ENCODE assay signal across 29 mouse cellular contexts in the genomic region with DNA sequence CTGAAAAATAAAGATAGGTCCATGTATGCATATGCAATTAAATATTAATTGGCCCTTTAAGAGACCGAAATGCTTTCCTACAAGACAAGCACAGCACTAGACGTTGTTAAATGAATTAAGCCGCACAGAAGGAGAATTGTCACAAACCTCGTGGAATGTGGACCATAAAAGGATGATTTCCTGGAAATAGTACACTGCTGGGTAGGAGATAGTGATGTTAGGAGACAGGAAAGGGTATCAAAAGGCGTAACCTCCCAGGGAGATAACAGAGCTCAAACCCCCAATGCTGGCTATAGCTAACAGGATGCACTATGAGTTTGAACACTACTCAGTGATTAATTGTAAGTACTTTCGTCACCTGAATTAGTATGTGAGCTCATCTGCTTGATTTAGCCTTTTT. TPM values are rescaled to one million over a fixed set of nuclear protein-coding genes. Genes with fewer than 3 reads are reported as not detected.
DNase-seq lines count a peak whose midpoint lies in the region; ATAC-seq and TF ChIP-seq lines count a peak whose summit lies in the region.
"Had no signal": no experiment of that assay in that cellular context is flagged by ENCODE, and none has a peak within 500 bp of the region (broad histone marks: within the 10 kb centered on the region; RNA-seq: fewer than 3 reads in every experiment).

No protein-coding gene starts in this region.

- H3K4me2 ChIP-seq in liver, postnatal 0 days (ENCODE audit: low read depth, low read length): no peak overlapping the region
- peak overlapping the region; percentile 35 for H3K4me2 ChIP-seq in liver, embryonic 12.5 days
- H3K4me2 ChIP-seq in liver, embryonic 14.5 days (ENCODE audit: low read depth): peak overlapping the region; percentile 8; the same call in 1 of the 2 replicates
- H3K4me2 ChIP-seq: embryonic facial prominence, embryonic 13.5 days; embryonic facial prominence, embryonic 15.5 days; forebrain, embryonic 12.5 days had no signal

- H3K27me3 ChIP-seq in liver, postnatal 0 days (ENCODE audit: insufficient read depth, low read length): no peaks in the 10 kb centered on the region
- no peaks in the 10 kb centered on the region for H3K27me3 ChIP-seq in liver, embryonic 12.5 days (replicated peaks)
- no peaks in the 10 kb centered on the region for H3K27me3 ChIP-seq in liver, embryonic 14.5 days (ENCODE audit: control insufficient read depth, insufficient read depth, low read length)
- H3K27me3 ChIP-seq: CH12.LX; embryonic facial prominence, embryonic 13.5 days; embryonic facial prominence, embryonic 15.5 days; forebrain, embryonic 12.5 days; Patski had no signal

- H3K27ac ChIP-seq in liver, postnatal 0 days (ENCODE audit: low read depth): no peak overlapping the region
- no peak overlapping the region for H3K27ac ChIP-seq in liver, embryonic 12.5 days
- no peak overlapping the region for H3K27ac ChIP-seq in liver, embryonic 14.5 days
- H3K27ac ChIP-seq: embryonic facial prominence, embryonic 13.5 days; embryonic facial prominence, embryonic 15.5 days; forebrain, embryonic 10.5 days; forebrain, embryonic 12.5 days had no signal

- no peaks in the 10 kb centered on the region for H3K9me3 ChIP-seq in liver, postnatal 0 days (ENCODE audit: low read length)
- no peaks in the 10 kb centered on the region for H3K9me3 ChIP-seq in liver, embryonic 12.5 days (replicated peaks)
- H3K9me3 ChIP-seq in liver, embryonic 14.5 days (ENCODE audit: control insufficient read depth, low read length): no peaks in the 10 kb centered on the region
- H3K9me3 ChIP-seq: embryonic facial prominence, embryonic 13.5 days; embryonic facial prominence, embryonic 15.5 days; forebrain, embryonic 10.5 days; forebrain, embryonic 12.5 days; G1E had no signal

- H3K36me3 ChIP-seq in liver, postnatal 0 days (replicated peaks; ENCODE audit: insufficient read depth, low read length): no peaks in the 10 kb centered on the region
- H3K36me3 ChIP-seq in liver, embryonic 12.5 days: peaks cover 7% of the 10 kb centered on the region
- H3K36me3 ChIP-seq in liver, embryonic 14.5 days (replicated peaks; ENCODE audit: control insufficient read depth, insufficient read depth, low read depth): no peaks in the 10 kb centered on the region
- H3K36me3 ChIP-seq: embryonic facial prominence, embryonic 13.5 days; embryonic facial prominence, embryonic 15.5 days; forebrain, embryonic 10.5 days; forebrain, embryonic 12.5 days had no signal

- peak; percentile 4 for DNase-seq in liver
- DNase-seq in liver, postnatal 0 days: no peak
- DNase-seq in liver, embryonic 14.5 days (ENCODE audit: low read depth in 3 of 3, low spot score in 3 of 3): peak; percentile 26 to 46 (median 35)
- DNase-seq in gastrocnemius, postnatal 14 days: no peak
- DNase-seq in kidney, adult 18-20 months: no peak
- no peak for DNase-seq in left cerebral cortex, adult 18-20 months (ENCODE audit: low spot score in 2 of 2)
- DNase-seq: adrenal gland, adult 8-10 months; adrenal gland, postnatal 14 days; adrenal gland, postnatal 36 days; B cell, adult 2 months; cerebellum, adult 11 months; cerebellum, adult 18-20 months; cerebellum, adult 8-10 months; cerebellum, adult 9-11 months; cerebellum, postnatal 14 days; cerebellum, postnatal 36 days; embryo, embryonic 11 days had no signal

- no peaks in the 10 kb centered on the region for H3K4me1 ChIP-seq in liver, postnatal 0 days (ENCODE audit: insufficient read depth)
- H3K4me1 ChIP-seq in liver, embryonic 12.5 days: peaks cover 19% of the 10 kb centered on the region
- H3K4me1 ChIP-seq in liver, embryonic 14.5 days (replicated peaks; ENCODE audit: control insufficient read depth in 2 of 2, insufficient read depth in 2 of 2, low read length in 1 of 2): peaks cover 0 to 9% of the 10 kb centered on the region in 2 experiments; a peak in 2 of 4 replicates
- H3K4me1 ChIP-seq: embryonic facial prominence, embryonic 13.5 days; embryonic facial prominence, embryonic 15.5 days; forebrain, embryonic 10.5 days; forebrain, embryonic 12.5 days had no signal

- H3K4me3 ChIP-seq in liver, postnatal 0 days (ENCODE audit: low read depth, low read length): no peak overlapping the region
- no peak overlapping the region for H3K4me3 ChIP-seq in liver, embryonic 12.5 days
- no peak overlapping the region for H3K4me3 ChIP-seq in liver, embryonic 14.5 days (ENCODE audit: insufficient read depth in 1 of 2, low read depth in 2 of 2, low read length in 2 of 2)
- H3K4me3 ChIP-seq: embryonic facial prominence, embryonic 13.5 days; embryonic facial prominence, embryonic 15.5 days; erythroblast, embryonic 14.5 days; forebrain, embryonic 10.5 days; forebrain, embryonic 12.5 days had no signal

- TF ChIP-seq CTCF in liver, postnatal 0 days (IDR thresholded peaks at IDR 0.05; ENCODE audit: low read depth): no peak
- no peak for TF ChIP-seq CTCF in liver, embryonic 14.5 days (IDR thresholded peaks at IDR 0.05; ENCODE audit: low read depth)

- no peak for ATAC-seq in liver, postnatal 0 days
- ATAC-seq in liver, embryonic 12.5 days: peak; percentile 95
- peak; percentile 82; the same call in 1 of the 2 replicates for ATAC-seq in liver, embryonic 14.5 days (ENCODE audit: insufficient read depth)
- ATAC-seq: activated CD4-positive, CD25-positive, alpha-beta regulatory T cell, adult 4 months; CD4-positive, CD25-positive, alpha-beta regulatory T cell, adult 4 months; forebrain, embryonic 14.5 days; Patski had no signal

- intact Hi-C loops in gastrocnemius, postnatal 14 days (cut with DNase I; ENCODE audit: low total_unique reads): no loop called here

- 65% methylated on average over 6 of the region's 6 CpGs for WGBS in liver, postnatal 0 days (ENCODE audit: insufficient replicate concordance)
- 40% methylated on average over 6 of the region's 6 CpGs for WGBS in liver, embryonic 12.5 days (ENCODE audit: insufficient replicate concordance)
- WGBS in liver, embryonic 14.5 days (ENCODE audit: insufficient replicate concordance): 34% methylated on average over 6 of the region's 6 CpGs

- no peak for TF ChIP-seq EP300 in liver, postnatal 0 days (IDR thresholded peaks at IDR 0.05; ENCODE audit: low read depth)
- TF ChIP-seq EP300 in liver, embryonic 14.5 days (IDR thresholded peaks at IDR 0.05; ENCODE audit: low read depth): no peak

- H3K9ac ChIP-seq in liver, postnatal 0 days (replicated peaks): no peak overlapping the region
- H3K9ac ChIP-seq in liver, embryonic 12.5 days: no peak overlapping the region
- H3K9ac ChIP-seq in liver, embryonic 14.5 days (replicated peaks): no peak overlapping the region
- H3K9ac ChIP-seq: embryonic facial prominence, embryonic 13.5 days; embryonic facial prominence, embryonic 15.5 days; forebrain, embryonic 12.5 days had no signal

RNA-seq across cellular contexts. Expression of a gene that starts 10.9 kb away (rescaled TPM):
- polyA plus RNA-seq in liver, postnatal 0 days (2015; fragmentation: Nextera tagmentation; extraction: Ambion mirVana): 6.1 and 6.4 TPM in 2 replicates
- 7.1 and 9.0 TPM in 2 replicates for polyA plus RNA-seq in liver, embryonic 12.5 days (2016; fragmentation: Nextera tagmentation; extraction: Ambion mirVana)
- polyA plus RNA-seq in liver, embryonic 14.5 days (2012; rRNA removed): 1.6 and 2.8 TPM in 2 replicates
- polyA plus RNA-seq in liver, embryonic 14.5 days (2014; fragmentation: Nextera tagmentation; extraction: Ambion mirVana): 4.9 and 6.1 TPM in 2 replicates
- total RNA-seq in gastrocnemius, postnatal 14 days (2021): 1 to 10 TPM; 8.7 to 9.8 TPM
- 10 to 100 TPM; 42.7 to 48.0 TPM for total RNA-seq in left cerebral cortex, adult 18-20 months (2021)

RNA-seq across cellular contexts. Expression of a gene that starts 11.2 kb away (rescaled TPM):
- polyA plus RNA-seq in liver, postnatal 0 days (2015; fragmentation: Nextera tagmentation; extraction: Ambion mirVana): 4.8 and 5.5 TPM in 2 replicates
- polyA plus RNA-seq in liver, embryonic 12.5 days (2016; fragmentation: Nextera tagmentation; extraction: Ambion mirVana): 14.6 and 15.2 TPM in 2 replicates
- 5.1 and 7.2 TPM in 2 replicates for polyA plus RNA-seq in liver, embryonic 14.5 days (2012; rRNA removed)
- 6.8 and 7.2 TPM in 2 replicates for polyA plus RNA-seq in liver, embryonic 14.5 days (2014; fragmentation: Nextera tagmentation; extraction: Ambion mirVana)
- 1 to 10 TPM; 2.3 to 2.8 TPM for total RNA-seq in gastrocnemius, postnatal 14 days (2021)
- total RNA-seq in left cerebral cortex, adult 18-20 months (2021): 1 to 10 TPM; 4.2 to 5.3 TPM

Comparison
In these comparisons a context has a peak if more than half of its experiments do, and no peak if none do; other contexts are left out.
1. DNase-seq: peak in liver (single experiment) and liver, embryonic 14.5 days (3 of 3); none in liver, postnatal 0 days (single experiment), gastrocnemius, postnatal 14 days (single experiment), kidney, adult 18-20 months (single experiment) and left cerebral cortex, adult 18-20 months (0 of 2).